Mouse (Mus musculus) monocyte, adult 2 months (primary cell): ENCODE data around the gene Hand2.

Source experiments
- DNase-seq, 2 experiments: peaks; one replicate each; pipeline ENCODE4 v3.0.0; 2022; ENCODE audit warnings: low spot score in 2 of 2, low read depth in 1 of 2

The Hand2 gene

DNA sequence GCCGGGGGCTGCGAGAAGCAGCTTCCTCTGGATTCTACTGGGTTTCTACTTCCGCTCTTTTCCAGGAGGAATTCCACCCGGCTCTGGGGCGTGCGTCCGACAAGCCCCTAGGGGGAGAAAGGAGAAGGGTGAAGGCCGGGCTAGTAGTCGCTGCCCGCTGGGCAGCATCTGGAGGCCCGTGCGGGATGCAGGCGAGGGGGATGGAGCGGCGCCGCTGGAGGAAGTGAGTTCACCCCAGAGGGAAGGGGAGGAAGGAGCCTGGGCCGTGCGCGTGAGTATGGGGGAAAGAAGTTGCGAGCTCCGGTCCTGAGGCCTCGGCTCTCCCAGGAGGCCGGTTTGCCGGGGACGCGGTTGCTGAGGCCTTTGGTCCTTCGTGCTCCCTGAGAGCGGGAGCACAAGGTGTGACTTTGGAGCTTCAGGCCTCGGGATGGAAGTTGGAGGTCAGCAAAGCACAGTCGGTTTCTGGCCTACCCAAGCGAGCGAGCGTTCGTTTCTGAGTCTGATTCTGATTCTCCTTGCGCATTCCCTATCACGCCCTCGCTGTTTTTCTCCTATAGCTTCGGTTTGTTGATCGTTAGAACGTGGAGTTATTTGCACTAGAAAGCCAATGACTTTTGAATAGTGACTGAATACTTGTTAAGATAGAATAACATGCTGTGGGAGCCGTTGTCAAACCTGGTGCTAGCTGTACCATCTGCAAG is 20.2 kb downstream of the Hand2 start:
- no peak for DNase-seq

- DNase-seq = no peak
Measured at GRCm38 (mm10) chr8:57341541-57341840, 20.7 kb downstream of the Hand2 start.

DNA sequence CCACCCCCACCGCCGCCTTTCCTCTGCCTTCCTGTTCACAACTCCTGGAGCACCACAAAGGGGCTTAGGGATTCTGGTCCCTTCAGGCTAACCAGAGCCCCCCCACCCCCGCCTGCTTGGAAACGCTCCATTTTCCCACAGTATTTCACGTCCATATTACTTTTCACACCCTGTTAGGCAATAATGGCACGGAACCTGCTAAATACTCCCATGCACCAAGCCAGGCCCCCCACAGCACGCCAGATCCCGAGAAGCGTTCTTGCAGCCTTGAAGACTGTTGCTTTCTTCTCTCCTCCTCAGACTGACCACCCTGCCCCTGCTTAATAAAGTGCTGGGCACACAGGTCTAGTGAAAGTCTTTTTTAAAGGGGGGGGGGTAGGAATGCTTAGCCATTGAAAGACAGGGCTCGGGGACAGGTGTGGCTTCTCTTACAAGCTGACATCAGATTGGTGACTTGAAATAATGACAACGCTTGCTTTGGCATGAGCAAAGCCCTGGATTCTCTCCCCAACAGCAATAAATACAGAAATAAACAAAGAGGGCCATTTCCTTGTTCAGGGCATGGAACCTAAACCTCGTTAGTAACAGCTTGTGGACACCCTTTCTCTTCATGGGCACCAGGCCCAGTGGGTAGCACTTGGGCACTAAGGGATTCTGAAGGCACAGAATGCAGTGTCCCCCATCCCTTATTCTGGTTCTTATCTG is 21.8 kb downstream of the Hand2 start:
- no peak for DNase-seq

DNA sequence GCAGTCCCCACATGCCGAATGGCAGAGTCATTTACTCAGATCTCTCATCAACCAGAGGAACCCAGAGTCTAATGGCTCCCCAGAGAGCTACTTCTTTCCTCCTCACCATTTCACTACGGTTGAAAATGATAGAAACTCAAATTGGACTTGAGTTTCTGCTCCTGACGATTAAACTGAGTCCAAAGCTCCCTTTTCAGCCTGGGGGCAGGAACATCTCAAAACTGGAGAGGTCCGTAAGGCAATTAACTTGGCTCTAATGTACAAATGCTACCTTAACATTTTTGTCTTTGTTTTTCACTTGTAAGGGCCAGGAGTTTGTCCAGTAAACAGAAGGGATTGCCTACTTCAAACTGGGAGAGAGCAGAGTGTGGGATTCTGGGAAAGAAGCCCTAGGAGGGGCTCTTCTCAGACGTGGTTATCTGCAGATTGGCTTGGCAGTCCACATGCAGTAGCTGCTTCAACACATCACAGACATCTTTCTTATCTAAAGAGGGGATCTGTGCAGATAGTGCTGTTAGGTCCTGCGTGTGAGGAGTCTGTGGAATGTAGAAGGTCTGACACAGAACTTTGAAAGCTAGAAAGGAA is 23.0 kb downstream of the Hand2 start:
- no peak for DNase-seq

DNA sequence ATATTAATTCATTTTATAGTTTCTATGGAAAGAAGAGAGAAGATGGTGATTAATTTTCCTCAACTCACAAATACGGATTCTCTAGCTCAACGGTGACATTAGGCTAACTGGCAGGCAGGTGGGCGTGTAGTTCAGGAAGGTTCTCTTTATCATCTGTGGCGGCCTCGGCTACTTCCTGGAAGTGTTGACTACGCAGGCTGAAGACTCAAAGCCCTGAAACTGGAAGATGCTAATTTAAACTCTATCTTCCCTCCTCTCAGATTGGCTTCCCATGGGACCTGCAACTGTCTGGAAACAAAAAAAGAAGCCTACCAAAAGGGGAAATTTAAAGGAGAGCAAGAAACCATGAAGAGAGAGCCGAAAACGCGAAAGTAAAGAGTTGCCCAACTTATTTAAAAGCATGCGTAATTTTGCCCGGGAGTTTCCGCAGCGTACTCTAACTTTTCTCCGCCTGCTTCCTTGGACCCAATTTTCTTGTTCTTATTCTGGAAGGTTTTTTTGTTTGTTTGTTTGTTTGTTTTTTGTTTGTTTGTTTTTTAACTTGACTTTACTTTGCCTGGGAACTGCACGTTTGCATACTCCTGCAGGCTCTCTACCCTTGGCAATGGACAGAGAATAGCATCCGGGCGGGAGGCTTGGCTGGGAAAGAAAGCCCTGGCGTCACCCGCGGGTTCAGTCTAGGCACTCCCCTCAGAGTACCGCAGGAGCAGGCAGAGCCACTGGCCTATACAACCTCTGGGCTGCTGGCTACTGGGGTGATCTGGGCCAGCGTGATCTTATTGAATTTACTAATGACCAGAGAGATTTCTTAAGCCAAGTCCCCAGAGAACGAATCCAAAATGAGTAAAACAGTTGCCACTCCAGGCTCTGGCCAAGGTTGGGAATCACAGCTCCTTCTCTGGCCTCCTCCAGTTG is 24.4 kb downstream of the Hand2 start:
- DNase-seq = no peak

- DNase-seq = no peak
Measured at GRCm38 (mm10) chr8:57346371-57346770, 25.6 kb downstream of the Hand2 start.

- DNase-seq = no peak
Measured at GRCm38 (mm10) chr8:57347141-57347540, 26.4 kb downstream of the Hand2 start.

DNA sequence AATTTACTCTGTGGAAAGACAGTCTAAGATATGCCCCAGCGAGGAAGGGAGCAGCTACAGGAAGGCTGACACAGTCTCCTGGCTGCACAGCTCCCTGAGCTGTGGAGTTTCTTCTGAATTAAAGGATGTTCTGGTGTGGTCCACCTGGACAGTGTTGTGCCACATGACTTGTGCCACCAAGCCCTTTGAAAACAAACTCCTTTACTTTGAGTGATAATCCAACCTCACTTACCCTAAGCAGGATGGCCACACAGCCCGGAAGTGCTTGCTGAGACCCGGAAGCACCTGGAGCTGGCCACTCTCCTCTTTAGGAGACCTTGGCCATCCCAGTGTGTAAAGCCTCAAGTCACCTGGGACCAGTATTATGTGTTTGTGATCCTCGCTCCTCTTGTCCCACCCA is 27.5 kb downstream of the Hand2 start:
- no peak for DNase-seq

GRCm38 (mm10) chr8:57348866-57349520 is 28.2 kb downstream of the Hand2 start:
- no peak for DNase-seq

- no peak for DNase-seq
Measured at GRCm38 (mm10) chr8:57351861-57352260, 31.1 kb downstream of the Hand2 start.

DNA sequence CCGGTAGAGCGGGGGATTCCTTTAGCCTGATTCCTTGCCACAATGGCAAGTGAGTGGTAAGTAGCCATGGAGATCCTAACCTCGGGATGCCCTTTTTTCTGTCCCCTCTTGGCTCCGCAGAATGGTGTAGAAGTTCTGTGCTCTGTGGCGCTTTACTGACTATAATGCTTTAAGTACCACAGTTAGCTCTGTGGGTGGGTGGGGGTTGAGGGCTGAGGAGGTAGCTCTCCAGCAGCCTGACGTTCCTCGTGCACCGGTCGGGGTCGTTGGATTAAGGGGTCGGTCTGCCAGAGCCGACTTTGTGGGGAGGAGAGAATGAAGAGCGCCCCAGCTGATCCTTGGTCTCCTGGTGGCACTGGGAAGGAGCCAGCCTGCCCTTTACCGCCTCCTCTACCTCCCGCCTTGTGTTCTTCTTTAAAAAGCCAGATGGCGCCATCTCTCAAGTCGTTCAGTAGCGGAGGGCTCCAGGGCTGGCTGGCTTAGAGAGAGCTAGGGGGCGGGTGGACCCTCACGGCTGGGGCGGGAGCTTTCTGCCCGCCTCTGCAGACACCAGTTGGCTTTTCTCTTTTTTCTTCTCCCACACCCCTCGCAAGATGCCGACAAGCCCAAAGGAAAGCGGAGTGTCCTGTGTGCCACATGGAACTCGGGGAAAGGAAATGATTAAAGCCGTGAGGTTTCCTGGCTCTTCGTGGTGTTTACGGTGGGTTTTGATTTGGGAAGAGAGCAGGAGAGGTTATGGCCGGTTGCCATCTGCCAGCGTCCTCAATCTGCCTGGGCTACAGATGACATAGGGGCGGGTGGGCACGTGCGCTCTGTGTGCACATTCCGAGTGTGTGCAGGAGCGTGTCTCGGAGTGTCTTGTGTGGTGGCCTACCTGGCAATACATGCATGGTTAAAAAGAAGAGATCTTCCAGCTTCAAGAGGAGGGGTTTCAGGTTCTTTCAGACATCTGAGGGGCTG is 32.8 kb downstream of the Hand2 start:
- DNase-seq = no peak

DNA sequence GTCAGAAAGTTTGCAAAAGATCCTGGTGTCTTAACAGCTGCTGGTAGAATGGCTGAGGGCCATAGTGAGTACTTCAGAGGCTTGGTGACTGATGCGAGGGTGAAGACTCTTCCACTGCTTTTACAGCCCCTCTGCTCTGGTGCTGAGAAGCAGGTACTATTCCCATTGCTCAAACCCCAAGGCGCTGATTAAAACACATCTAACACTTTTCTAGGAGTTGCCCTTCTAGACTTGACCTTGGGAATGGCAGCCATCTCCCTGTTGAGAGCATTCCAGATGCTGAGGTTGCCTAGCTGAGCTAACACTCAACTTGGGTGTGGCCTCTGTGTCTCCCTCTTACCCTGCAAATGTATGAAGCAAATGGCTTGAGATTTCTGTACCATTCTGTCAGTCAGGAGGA is 34.1 kb downstream of the Hand2 start:
- DNase-seq = no peak

DNA sequence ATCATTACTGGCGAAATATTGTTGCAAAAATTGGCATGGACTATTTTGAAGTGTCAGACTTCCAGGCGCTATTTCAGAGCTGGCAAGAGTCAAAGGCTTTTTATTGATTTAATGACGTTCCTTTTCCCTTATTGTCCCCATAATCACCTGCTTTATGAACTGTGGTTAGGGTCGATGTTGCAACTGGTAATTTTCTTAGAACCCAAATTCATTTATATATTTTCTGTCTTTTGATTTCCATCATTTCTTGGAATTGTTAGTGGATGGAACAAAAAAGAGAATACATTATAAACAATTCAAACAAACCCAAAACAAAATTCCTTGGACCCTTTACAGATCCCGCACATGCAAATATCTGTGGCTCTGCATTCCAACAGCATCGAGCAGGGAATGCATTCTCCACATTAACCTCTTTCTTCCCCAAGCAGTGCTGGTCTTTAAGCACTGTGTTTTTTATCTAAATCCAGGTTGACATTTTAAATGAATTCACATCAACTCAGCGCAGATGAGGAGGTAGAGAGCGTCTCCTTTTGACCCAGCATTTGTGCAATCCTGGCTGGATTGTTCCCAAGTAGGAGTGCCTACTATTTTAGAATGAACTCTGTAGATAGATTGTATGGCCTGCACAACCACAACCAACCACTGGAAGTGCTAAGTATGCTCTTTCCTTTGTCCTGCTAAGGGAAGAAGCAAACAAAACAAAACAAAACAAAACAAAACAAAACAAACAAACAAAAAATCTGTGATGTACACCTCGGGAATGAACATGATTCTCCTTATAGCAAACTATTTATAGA is 35.9 kb downstream of the Hand2 start:
- no peak for DNase-seq

- no peak for DNase-seq
Measured at GRCm38 (mm10) chr8:57360493-57360892, 39.7 kb downstream of the Hand2 start.

DNA sequence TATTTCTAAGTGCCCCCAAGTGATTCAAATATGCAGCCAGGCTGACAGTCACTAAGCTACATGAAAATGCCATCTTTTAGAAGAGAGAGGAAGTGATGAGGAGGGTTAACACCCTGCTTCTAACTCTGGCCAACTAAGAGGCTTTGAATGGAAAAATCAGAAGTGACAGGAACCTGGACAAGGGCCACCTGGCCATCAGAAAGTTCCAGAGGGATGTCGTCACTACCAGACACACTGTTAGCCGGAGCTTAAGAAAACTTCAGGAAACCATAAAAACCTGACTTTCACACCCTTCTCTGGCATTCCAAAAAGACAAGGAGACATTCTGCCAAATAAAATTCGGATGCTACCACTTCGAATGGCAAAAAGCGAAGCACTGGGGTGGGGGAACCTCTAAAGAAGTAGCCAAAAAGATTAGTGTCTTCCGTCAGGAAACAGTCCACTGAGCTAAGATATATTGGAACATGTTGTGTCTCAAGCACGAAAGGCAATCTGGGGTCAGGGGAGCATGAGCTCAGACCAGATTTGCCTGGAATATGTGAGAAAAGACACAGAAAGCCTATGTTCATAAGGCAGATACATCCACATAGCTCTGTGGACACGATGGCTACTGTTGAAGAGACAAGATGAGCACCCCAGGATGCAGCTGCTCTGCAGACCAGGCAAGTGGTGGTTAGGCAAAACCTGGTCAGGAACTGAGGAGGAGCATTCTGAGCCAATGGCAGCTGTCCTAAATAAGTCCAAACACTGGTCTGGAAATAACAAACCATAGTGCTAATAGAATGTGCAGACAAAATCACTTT is 40.4 kb downstream of the Hand2 start:
- DNase-seq = no peak

DNA sequence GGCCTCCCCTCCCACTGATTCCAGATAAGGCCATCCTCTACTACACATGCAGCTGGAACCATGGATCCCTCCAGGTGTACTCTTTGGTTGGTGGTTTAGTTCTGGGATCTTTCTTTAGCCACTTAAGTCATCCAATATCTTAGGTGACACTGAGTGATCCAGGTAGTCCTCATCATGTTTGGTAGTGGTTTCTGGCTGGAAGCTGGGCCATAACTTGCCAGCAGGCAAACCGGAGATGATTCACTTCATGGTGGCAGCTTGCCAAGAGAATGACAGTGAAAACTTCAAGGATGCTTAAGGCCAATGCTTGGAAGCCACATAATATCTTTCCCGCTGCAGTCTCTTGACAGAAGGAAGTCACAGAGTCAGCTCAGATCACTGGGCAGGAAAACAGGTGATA is 42.1 kb downstream of the Hand2 start:
- DNase-seq = no peak

DNA sequence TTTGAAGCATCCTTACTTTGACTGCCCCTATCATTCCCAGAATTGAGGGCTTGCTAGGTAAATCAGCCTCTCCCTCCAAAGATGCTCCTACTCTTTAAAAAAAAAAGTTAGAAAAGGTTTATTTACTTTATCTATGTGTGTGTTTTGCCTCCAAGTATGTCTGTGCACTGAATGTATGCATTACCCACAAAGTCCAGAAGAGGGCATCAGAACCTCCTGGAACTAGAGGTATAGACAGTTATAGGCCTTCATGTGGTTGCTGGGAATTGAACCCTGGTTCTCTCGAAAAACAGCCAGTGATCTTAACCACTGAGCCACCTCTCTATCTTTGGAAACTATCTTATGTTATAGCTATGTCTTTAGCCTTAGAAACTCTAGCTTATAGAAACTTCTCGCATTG is 53.3 kb downstream of the Hand2 start:
- no peak for DNase-seq
